Mouse (Mus musculus) kidney, embryonic 15.5 days (tissue): ENCODE measurements around the gene Ndst2. TPM values are rescaled to one million over a fixed set of nuclear protein-coding genes. Genes with fewer than 3 reads are reported as not detected.

Experiments used
- ATAC-seq: fragments of 200-750 bp; cut with Nextera tagmentation; replicated peaks from 2 replicates; pipeline ENCODE4 v1.8.0; 2017; ENCODE audit warnings: moderate TSS enrichment; ENCODE audit not compliant: low FRiP score
- H3K27ac ChIP-seq: fragments of 300-500 bp; sonication (generic); 2 replicates; pipeline ENCODE4 v1.5.1; 2015; ENCODE audit warnings: mild to moderate bottlenecking, inconsistent platforms
- H3K27me3 ChIP-seq: fragments of 300-500 bp; sonication (generic); 2 replicates; pipeline ENCODE4 v1.6.1; 2015; ENCODE audit warnings: inconsistent platforms
- H3K36me3 ChIP-seq: fragments of 300-500 bp; sonication (generic); 2 replicates; pipeline ENCODE4 v1.6.1; 2015; ENCODE audit warnings: inconsistent platforms
- H3K4me1 ChIP-seq: fragments of 300-500 bp; sonication (generic); 2 replicates; pipeline ENCODE4 v1.6.1; 2015; ENCODE audit warnings: inconsistent platforms
- H3K4me2 ChIP-seq: fragments of 300-500 bp; sonication (generic); 2 replicates; pipeline ENCODE4 v1.6.1; 2015; ENCODE audit warnings: moderate library complexity, mild to moderate bottlenecking, inconsistent platforms
- H3K4me3 ChIP-seq: fragments of 300-500 bp; sonication (generic); replicated peaks from 2 replicates; pipeline ENCODE4 v1.5.1; 2015; ENCODE audit warnings: mild to moderate bottlenecking, inconsistent platforms
- H3K9ac ChIP-seq: fragments of 300-500 bp; sonication (generic); 2 replicates; pipeline ENCODE4 v1.6.1; 2015; ENCODE audit warnings: mild to moderate bottlenecking, inconsistent platforms
- H3K9me3 ChIP-seq: fragments of 300-500 bp; sonication (generic); replicated peaks from 2 replicates; pipeline ENCODE4 v1.6.1; 2016; ENCODE audit warnings: inconsistent platforms
- WGBS: fragments of 180-500 bp; shearing (Covaris S2); methylation state at CpG from one replicate; pipeline ENCODE4 v1.1.7; 2015; ENCODE audit warnings: mixed read lengths; 5-methylcytosine and 5-hydroxymethylcytosine counted together
- polyA plus RNA-seq: library from polyadenylated mRNA; unstranded; fragments of >200 nt; fragmentation: Nextera tagmentation; extraction: Ambion mirVana; gene quantifications from 2 replicates; pipeline ENCODE4 v1.2.1, GENCODE M21; 2015

The Ndst2 gene
- polyA plus RNA-seq, 1 experiment from 2014 or later: 31.6 TPM

DNA sequence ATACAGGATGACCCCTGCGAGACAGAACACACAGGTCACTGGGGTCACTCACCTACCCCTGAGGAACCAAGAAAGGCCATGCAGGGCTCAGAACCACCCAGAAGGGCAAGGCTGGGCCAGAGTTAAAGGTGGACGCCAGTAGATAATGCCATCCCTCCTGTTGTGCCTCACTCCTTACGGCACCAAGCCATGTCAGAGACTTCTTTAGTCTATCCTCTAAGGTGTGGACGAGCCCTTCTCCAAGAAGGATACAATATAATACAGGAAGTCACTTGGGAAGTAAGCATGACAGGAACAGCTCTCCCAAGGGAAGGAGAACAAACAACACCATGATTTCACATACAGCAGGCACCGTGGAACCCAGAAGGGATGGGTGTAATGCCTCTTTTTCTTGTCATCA is 30.6 kb upstream of the Ndst2 start:
- Histone ChIP-seq H3K36me3 (peaks cover 85% of the 10 kb centered on the region), H3K4me2 (no peak overlapping the region), H3K27me3 (no peaks in the 10 kb centered on the region), H3K4me1 (no peaks in the 10 kb centered on the region; the same call in 1 of the 2 replicates), H3K9ac (no peak overlapping the region), H3K9me3 (no peaks in the 10 kb centered on the region), H3K27ac (no peak overlapping the region), H3K4me3 (no peak overlapping the region)
- no peak for ATAC-seq
- 76% methylated on average over 5 of the region's 5 CpGs for WGBS

DNA sequence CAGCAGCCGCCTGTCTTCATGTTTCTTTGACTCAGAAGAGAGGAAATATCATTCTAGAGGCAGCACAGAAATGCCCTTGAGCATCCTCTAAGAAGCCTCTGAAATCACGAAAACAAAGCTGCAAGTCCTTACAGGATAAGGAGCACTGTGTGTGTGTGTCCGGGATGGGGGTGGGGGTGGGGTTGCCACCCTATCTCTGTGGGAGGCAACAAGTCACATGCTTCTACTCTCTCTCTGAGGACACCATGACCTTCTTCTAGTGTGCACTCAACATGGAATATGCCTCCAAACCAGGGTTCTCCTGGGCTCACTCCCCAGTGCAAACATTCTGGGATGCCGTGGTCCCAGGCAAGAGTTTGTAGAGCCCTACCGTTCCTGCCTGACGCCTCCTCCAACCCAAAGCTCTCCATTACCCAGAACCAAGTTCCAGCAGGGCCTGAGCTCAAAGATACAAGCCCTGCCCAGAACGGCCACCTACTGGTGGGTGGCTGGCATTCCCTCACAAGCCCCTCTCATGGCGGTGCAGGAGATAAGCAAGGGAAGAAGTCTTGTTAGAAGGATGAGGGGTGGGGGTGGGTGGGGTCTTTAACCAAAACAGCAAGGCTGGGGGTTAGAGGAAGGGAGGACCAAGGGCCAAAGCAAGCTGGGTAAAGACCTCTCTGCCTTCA is 24.5 kb upstream of the Ndst2 start:
- Histone ChIP-seq H3K9me3 (no peaks in the 10 kb centered on the region), H3K4me1 (no peaks in the 10 kb centered on the region), H3K36me3 (peaks cover 95% of the 10 kb centered on the region), H3K9ac (no peak overlapping the region), H3K4me2 (no peak overlapping the region), H3K27ac (no peak overlapping the region), H3K27me3 (no peaks in the 10 kb centered on the region), H3K4me3 (no peak overlapping the region)
- WGBS: 80% methylated on average over 8 of the region's 8 CpGs
- no peak for ATAC-seq

DNA sequence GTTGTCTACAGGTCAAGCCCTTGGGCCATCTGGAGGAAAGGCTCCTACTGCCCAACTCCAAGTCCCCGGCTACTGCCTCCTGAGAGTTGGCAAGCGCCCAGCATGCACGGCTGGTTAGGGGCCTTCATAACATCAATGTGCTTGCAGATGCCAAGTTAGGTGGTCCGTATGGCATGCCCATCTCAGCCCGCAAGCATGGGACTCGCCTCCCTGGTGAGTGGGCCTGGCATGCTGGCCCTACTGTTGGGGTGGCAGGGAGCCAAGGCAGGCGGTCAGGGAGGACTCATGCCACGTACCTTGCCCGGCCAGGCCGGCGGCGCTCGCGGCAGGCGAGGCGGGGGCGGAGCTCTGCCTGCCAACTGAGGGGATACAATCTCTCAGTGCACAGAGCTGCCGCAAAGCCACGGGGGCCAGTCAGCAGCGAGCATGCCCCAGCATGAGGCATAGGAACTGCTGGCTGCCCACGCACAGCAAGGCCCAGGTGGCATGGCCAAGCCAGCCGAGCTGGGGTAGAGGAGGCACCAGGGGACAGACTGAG is 23.1 kb upstream of the Ndst2 start:
- no peak overlapping the region for H3K4me3 ChIP-seq
- 94% methylated on average over 22 of the region's 22 CpGs for WGBS
- no peak overlapping the region for H3K4me2 ChIP-seq
- H3K27ac ChIP-seq: no peak overlapping the region
- H3K9ac ChIP-seq: no peak overlapping the region
- no peaks in the 10 kb centered on the region for H3K9me3 ChIP-seq
- no peaks in the 10 kb centered on the region for H3K4me1 ChIP-seq
- H3K36me3 ChIP-seq: peaks cover 91% of the 10 kb centered on the region
- no peak for ATAC-seq
- H3K27me3 ChIP-seq: no peaks in the 10 kb centered on the region

DNA sequence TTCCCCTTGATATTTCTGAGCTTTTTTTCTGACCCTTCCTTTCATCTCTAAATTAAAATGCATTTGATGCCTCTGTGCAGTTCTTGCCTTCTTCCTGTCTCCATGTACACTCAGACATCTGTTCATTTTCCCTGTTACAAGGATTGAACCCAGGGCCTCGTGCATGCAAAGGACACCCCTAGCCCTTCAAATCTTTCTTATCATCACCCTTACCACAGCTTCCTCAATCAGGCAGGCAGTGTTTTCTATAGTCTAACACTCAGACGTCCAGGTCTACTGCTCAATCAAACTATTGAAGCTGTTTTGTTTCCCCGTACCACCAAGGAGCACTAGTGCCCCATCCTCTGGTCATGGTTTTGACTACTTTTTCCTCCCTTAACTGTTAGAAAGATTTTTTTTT is 19.4 kb upstream of the Ndst2 start:
- no peak overlapping the region for H3K4me3 ChIP-seq
- no peaks in the 10 kb centered on the region for H3K27me3 ChIP-seq
- 89% methylated on average over 3 of the region's 3 CpGs for WGBS
- H3K36me3 ChIP-seq: peaks cover 61% of the 10 kb centered on the region
- ATAC-seq: no peak
- H3K4me2 ChIP-seq: no peak overlapping the region
- H3K9ac ChIP-seq: no peak overlapping the region
- H3K4me1 ChIP-seq: no peaks in the 10 kb centered on the region
- H3K27ac ChIP-seq: no peak overlapping the region
- no peaks in the 10 kb centered on the region for H3K9me3 ChIP-seq

DNA sequence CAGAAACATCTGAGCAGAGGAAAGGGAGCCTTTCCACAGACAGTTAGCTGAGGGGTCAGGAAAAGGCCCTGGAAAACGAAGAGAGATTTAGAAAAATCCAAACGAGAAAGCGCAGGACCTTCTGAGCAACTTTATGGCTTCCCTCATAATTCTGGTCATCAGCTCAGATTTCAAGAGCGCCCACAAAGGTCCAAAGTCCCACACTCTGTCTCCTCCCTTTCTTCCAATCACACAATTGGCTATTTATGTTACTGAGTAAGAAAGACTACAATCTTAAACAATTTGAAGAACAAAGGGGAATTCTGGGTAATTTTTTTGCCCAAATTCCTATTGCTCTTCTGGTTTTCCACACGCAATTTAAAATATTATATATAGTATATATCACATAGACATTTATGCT is 16.1 kb upstream of the Ndst2 start:
- no peaks in the 10 kb centered on the region for H3K9me3 ChIP-seq
- no peaks in the 10 kb centered on the region for H3K27me3 ChIP-seq
- no peak for ATAC-seq
- H3K4me2 ChIP-seq: no peak overlapping the region
- peaks cover 48% of the 10 kb centered on the region for H3K36me3 ChIP-seq
- H3K9ac ChIP-seq: no peak overlapping the region
- WGBS: 57% methylated on average over 5 of the region's 5 CpGs
- peak overlapping the region; percentile 48; the same call in 1 of the 2 replicates for H3K27ac ChIP-seq
- no peaks in the 10 kb centered on the region for H3K4me1 ChIP-seq
- H3K4me3 ChIP-seq: no peak overlapping the region

DNA sequence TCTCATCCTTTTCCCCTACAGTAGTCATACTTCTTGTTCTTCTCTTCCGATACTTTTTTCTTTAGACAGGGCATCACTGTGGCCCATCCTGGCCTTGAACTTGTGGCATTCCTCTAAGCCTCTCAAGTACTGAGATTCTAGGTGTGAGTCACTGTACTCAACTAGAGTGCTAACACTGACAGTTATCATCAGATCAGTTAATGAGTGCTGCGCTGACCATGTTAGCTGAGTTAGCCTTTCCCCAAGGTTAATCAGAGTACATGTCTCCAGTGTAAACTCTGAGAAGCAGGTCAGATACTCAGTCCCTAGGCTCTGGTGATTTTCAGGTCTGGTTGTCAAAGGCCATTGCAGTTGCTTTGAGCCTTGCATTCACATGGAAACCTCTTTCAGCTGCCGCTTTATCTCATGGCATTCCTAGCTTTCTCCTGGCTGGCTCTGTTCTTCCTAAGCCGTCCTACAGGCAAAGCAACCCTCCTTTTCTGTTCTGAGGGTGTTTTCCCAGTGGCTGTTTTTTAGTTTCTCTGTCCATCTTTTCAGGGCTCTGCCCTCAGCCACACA is 15.2 kb upstream of the Ndst2 start:
- peaks cover 48% of the 10 kb centered on the region for H3K36me3 ChIP-seq
- H3K4me1 ChIP-seq: no peaks in the 10 kb centered on the region
- H3K4me2 ChIP-seq: no peak overlapping the region
- no peak for ATAC-seq
- 87% methylated on average over 4 of the region's 4 CpGs for whole genome bisulfite sequencing
- no peak overlapping the region for H3K27ac ChIP-seq
- H3K27me3 ChIP-seq: no peaks in the 10 kb centered on the region
- no peak overlapping the region for H3K9ac ChIP-seq
- H3K9me3 ChIP-seq: no peaks in the 10 kb centered on the region
- H3K4me3 ChIP-seq: no peak overlapping the region

DNA sequence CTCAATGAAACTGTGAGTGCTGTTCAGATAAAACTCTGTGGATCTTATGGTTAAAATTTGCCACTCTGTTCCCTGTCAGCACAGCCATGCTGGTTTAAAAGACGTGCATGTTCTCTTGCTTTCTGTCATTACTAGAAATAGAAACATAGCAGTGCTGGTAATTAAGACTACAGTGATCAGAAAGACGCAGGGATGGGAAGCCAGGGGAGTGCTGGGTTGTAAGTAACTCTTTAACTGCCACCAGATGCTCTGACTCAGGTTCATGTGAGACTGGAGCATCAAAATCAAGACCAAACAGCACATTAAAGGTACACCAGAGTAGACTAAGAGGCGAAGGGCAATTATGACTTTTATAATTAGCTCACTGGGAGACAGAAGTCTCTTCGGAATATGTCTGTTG is 14.0 kb upstream of the Ndst2 start:
- no peaks in the 10 kb centered on the region for H3K4me1 ChIP-seq
- H3K9ac ChIP-seq: no peak overlapping the region
- H3K4me2 ChIP-seq: no peak overlapping the region
- H3K27me3 ChIP-seq: no peaks in the 10 kb centered on the region
- H3K36me3 ChIP-seq: peaks cover 50% of the 10 kb centered on the region
- H3K4me3 ChIP-seq: no peak overlapping the region
- H3K27ac ChIP-seq: no peak overlapping the region
- H3K9me3 ChIP-seq: no peaks in the 10 kb centered on the region
- ATAC-seq: no peak
- 67% methylated on average over 4 of the region's 4 CpGs for WGBS

DNA sequence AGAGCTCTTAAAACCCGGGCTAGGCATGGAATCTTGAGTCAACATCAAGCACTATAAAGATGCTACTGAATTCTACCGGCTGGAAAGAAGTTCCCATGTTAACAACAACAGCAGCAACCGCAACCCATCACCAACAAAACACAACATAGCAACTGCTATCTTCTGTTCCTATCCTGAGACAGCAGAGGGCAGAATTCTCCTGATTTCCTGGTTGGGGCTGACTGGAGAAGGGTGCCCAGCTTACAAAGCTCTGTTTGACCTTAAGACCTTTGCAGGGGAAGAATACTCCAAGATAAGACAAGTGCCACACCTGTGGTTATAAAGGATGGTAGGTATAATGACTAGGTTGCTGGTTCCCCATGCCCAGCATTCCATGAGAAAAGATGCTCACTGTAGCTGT is 12.6 kb upstream of the Ndst2 start:
- Histone ChIP-seq H3K4me2 (no peak overlapping the region), H3K27ac (no peak overlapping the region), H3K9ac (no peak overlapping the region), H3K36me3 (peaks cover 51% of the 10 kb centered on the region), H3K4me3 (no peak overlapping the region), H3K4me1 (no peaks in the 10 kb centered on the region), H3K9me3 (no peaks in the 10 kb centered on the region), H3K27me3 (no peaks in the 10 kb centered on the region)
- ATAC-seq: no peak
- 87% methylated on average over 3 of the region's 3 CpGs for WGBS

DNA sequence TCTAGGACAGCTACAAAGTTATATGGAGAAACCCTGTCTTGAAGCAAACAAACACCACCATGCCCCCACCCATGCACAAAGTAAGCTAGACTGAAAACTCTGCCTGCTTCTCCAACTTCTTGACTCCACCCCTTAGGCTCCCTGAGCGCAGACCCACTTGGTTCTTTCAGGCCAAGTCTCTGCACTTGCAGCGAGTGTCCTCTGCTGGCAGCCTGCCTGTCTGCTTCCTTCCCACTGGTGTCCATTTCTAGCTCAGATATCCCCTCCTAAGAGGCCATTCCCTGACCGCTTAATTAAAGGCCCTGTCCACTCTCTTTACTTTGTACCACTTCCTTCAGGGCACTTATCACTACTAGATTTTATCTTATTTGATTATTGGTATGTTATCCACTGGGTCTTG is 9.3 kb upstream of the Ndst2 start:
- no peak overlapping the region for H3K27ac ChIP-seq
- no peaks in the 10 kb centered on the region for H3K27me3 ChIP-seq
- no peak overlapping the region for H3K4me3 ChIP-seq
- no peak for ATAC-seq
- H3K36me3 ChIP-seq: peaks cover 83% of the 10 kb centered on the region
- no peak overlapping the region for H3K4me2 ChIP-seq
- WGBS: 72% methylated on average over 3 of the region's 3 CpGs
- no peaks in the 10 kb centered on the region for H3K9me3 ChIP-seq
- 0 out of 2 replicates have a peak, but pooled peaks cover 2% of the 10 kb centered on the region for H3K4me1 ChIP-seq
- H3K9ac ChIP-seq: no peak overlapping the region

DNA sequence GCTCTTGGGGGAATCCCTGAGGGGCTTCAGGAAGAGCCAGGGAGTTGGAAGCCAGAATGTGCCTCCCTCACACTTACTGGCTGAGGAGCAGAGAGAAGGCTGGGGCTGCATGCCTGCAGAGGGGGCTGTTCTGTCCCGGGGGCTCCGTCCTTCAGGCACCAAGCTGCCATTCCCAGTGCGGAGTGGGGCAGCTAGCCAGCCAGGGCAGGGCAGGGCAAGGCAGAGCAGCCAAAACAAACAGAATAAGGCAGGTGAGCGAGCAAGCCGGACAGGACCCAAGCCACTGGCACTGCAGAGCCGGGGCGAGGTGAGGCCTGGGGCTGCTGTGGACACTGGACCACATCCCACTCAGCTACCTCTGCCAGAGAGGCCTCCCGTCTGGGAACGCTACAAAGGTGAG is 6.9 kb upstream of the Ndst2 start:
- peaks cover 96% of the 10 kb centered on the region for H3K36me3 ChIP-seq
- WGBS: 73% methylated on average over 9 of the region's 9 CpGs

DNA sequence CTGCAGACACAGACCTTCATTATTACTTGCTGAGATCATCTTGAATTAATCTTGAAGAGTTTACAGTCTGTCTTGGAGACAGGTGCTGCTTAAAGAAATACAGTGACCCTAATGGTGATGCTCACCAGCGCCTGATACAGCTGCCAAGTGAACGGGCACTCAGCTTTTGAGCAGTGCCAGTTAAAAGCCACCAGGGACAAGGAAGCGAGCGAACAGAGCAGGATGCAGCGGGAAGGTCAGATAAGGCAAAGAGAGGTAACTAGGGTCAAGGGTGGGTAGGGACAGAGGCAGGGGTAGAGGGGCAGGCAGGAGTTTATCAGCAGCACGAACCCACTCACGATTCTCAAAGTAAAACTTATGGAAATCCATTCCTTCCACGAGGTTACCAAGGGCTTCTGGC is 4.1 kb upstream of the Ndst2 start:
- 85% methylated on average over 8 of the region's 8 CpGs for WGBS
- Histone ChIP-seq H3K4me2 (no peak overlapping the region), H3K36me3 (peaks cover 82% of the 10 kb centered on the region)

More for the DNA sequence above, 6.9 kb upstream of the Ndst2 start:
- H3K4me2 ChIP-seq: no peak overlapping the region
- no peak for ATAC-seq
- no peaks in the 10 kb centered on the region for H3K9me3 ChIP-seq
- H3K27ac ChIP-seq: no peak overlapping the region
- no peaks in the 10 kb centered on the region for H3K27me3 ChIP-seq
- peaks cover 2% of the 10 kb centered on the region; the same call in 1 of the 2 replicates for H3K4me1 ChIP-seq
- peak overlapping the region; percentile 4; the same call in 1 of the 2 replicates for H3K9ac ChIP-seq
- H3K4me3 ChIP-seq: no peak overlapping the region

DNA sequence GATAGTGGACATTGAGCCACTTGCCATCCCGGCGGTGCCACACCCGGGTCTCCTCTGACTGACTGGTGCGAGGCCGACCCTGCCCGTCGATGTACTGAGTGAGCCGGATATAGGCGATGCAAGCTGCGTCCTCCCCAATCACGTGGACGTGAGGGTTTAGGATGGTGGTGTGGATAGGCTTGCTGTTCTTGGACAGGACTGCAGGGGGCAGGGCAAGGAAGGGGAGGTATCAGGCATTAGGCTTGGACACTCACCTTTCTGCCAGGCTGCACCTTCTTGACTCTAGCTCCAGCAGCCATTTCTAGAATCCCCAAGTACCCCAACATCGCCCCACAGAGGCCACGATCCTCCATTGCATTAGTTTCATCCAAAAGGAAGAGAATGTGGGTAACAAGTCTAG is 2.9 kb upstream of the Ndst2 start:
- H3K36me3 ChIP-seq: peaks cover 76% of the 10 kb centered on the region
- no peaks in the 10 kb centered on the region for H3K9me3 ChIP-seq
- no peak overlapping the region for H3K4me3 ChIP-seq
- WGBS: 41% methylated on average over 14 of the region's 14 CpGs
- H3K9ac ChIP-seq: no peak overlapping the region
- H3K27me3 ChIP-seq: no peaks in the 10 kb centered on the region
- ATAC-seq: no peak
- no peak overlapping the region for H3K4me2 ChIP-seq
- peaks cover 27% of the 10 kb centered on the region for H3K4me1 ChIP-seq
- H3K27ac ChIP-seq: no peak overlapping the region

More for the DNA sequence above, 4.1 kb upstream of the Ndst2 start:
- ATAC-seq: no peak
- H3K27ac ChIP-seq: no peak overlapping the region
- no peak overlapping the region for H3K9ac ChIP-seq
- H3K27me3 ChIP-seq: no peaks in the 10 kb centered on the region
- H3K4me1 ChIP-seq: peaks cover 16% of the 10 kb centered on the region
- H3K9me3 ChIP-seq: no peaks in the 10 kb centered on the region
- H3K4me3 ChIP-seq: no peak overlapping the region
